Mouse (Mus musculus): ENCODE results near the gene Hivep2. TPM values are rescaled to one million over a fixed set of nuclear protein-coding genes. Genes with fewer than 3 reads are reported as not detected.

The Hivep2 gene
- total RNA-seq, 1 experiment from 2014 or later: 19.2 TPM

DNA sequence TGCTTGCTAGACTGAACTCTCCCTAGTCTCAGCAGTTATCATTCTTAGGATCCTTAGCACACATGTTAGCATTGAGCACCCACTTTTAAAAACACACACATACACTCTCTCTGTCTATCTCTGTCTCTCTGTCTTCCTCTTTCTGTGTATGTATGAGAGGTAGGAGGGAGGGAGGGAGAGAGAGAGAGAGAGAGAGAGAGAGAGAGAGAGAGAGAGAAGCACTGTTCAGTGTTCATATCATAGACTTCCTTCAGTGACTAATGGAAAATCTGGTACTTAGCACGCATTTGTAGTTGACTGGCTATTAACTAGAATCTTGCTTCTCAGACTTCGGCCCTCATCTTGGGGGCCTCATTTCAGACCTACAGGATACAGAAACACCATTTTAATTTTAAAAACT lies 93.7 kb downstream of the Hivep2 start:
- no peak for ATAC-seq (replicated peaks; ENCODE audit: insufficient number of reproducible peaks, low FRiP score, low TSS enrichment, poor library complexity, severe bottlenecking)

DNA sequence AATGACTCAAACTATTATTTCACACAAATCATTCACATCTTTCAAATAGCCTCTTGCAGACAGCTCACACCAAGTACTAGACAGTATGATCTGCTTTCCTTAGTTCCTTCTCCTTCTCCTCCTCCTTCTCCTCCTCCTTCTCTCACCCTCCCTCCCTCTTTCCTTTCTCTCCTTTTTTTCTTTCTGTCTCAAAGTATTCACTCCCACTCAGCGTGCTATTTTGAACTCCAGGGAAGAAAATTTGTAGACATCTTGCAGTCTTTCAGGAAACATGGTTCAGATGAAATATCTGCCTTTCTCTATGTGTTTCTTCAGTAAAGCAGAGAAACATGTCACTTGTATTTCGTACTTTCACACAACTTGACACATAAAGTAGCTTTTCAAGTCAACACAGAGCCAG lies 94.4 kb downstream of the Hivep2 start:
- ATAC-seq (replicated peaks; ENCODE audit: insufficient number of reproducible peaks, low FRiP score, low TSS enrichment, poor library complexity, severe bottlenecking): no peak

DNA sequence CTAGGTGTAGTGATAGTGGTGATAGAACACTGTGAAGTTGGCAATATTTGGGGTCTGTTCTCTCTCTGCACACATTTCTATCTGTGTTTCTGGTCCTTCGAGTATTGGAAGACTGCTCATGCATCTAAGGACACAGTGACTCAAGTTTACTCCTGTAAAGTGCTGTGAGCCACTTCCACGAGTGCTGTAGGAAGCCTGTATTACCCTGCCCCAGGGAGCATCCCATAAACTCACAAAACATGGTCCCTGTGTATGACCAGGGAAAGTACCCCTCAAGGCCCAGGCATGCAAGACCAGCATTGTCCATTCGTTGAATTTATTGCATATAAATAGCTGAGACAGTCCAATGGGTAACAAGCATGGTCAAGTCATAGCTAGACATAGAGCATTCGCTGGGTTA lies 97.4 kb downstream of the Hivep2 start:
- ATAC-seq (replicated peaks; ENCODE audit: insufficient number of reproducible peaks, low FRiP score, low TSS enrichment, poor library complexity, severe bottlenecking): no peak

DNA sequence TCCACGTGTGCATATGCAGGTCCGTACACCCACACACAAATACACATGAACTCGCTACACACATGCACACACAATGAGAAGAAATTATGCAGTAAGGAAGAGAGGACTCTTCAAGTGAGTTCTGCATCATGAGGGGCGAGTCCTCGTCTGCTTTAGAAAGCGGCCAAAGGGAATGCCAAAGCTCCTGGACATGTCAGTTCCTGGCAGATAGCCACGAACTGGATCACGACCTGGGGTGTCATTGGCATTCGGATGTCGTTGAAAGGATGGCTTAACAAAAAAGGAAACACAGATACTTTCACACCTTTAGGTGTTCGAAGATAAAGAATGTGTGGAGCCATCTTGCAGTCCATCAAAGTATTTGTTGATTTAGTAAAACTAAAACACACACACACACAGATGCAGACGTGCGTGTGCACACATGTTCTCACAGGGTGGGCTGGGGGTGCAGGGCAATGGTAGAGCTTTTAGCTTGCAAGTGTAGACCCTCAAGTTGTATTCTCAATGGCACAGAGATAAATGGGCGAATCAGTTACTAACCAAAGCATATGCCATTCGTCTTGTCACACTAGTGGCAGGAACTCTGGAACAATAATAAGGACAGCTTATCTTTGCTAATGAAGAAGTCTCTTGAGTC lies 99.0 kb downstream of the Hivep2 start:
- ATAC-seq (replicated peaks; ENCODE audit: insufficient number of reproducible peaks, low FRiP score, low TSS enrichment, poor library complexity, severe bottlenecking): no peak

DNA sequence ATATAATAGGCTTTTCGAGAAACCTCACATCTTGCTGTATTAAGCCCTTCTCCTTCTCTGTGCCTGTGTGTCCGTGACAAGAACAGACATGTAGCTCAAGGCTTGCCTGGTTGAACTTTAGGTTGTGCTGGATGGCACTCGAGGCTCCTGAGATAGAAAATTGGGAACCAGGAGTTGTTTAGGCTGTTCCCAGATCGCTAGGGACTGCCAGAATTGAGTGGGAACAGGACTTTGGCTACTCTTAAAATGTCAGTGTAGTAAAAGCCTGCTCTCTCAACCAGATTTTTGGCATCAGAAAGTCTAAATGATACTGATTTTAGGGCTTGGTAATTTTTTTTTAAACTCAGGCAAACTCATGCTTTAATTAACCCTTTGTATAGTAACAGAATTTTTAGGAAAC lies 101.9 kb downstream of the Hivep2 start:
- no peak for ATAC-seq (replicated peaks; ENCODE audit: insufficient number of reproducible peaks, low FRiP score, low TSS enrichment, poor library complexity, severe bottlenecking)

DNA sequence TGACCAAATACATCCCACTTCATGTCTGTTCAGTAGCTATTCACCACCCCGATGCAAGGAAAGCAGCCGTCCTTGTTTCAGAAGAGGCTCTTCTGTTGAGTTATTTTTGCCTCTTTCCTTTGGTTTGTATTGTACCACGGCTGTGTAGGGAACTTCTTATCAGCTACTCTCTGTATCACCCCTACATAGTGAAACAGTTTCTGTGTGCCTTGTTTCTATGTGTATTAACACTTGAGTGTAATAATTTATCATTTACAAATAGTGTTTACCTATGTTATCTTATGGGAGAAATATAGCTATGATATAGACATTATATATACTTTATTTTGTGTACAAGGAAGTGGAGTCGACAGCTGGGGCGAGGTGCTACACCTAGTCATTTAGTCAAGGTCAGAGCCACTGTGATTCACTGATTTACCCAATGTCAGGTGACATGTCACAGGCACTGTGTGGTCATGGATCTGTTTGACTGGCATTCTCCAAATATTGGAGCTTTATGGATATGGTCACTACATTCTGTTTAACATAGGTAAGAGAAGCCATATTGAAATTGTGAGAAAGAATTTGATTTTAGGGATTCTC lies 104.7 kb downstream of the Hivep2 start:
- ATAC-seq (replicated peaks; ENCODE audit: insufficient number of reproducible peaks, low FRiP score, low TSS enrichment, poor library complexity, severe bottlenecking): no peak

DNA sequence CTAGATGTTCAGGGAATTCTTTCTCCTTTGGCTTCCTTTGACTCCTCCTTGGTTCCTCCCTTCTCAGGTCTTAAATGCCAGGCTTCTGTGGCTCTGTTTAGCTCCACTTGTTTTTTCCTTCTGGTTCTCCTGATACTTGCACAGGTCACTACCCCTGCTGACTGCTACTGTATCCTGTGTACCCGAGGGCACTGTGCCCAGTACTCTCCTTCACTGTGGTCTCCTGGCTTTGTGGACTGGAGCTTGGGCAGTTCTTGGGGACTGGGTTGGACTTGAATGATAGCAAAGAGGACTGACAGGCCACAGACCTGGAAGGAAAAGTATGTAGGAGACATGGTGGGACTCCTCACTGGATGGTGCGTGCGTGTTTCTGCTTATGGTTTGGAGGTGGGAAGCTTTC lies 106.6 kb downstream of the Hivep2 start:
- ATAC-seq (replicated peaks; ENCODE audit: insufficient number of reproducible peaks, low FRiP score, low TSS enrichment, poor library complexity, severe bottlenecking): no peak

DNA sequence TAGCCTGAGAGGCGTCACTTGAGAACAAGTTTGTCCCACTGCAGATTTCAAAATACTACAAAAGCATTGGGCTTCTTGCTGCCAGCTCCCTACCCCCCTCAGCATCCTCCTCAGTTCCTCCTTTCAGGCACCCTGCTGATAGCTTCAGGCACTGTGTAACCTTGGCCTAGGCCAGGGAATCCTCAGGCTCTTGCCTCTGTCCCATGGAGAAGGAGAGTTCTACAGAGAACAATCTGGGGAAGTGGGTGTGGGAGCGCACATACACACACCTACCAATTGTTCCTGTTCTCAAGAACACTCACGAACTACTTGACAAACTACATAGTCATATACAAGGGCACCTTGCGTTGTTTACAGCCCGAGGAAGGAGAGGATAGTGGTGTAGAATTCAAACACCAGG lies 109.9 kb downstream of the Hivep2 start:
- no peak for ATAC-seq (replicated peaks; ENCODE audit: insufficient number of reproducible peaks, low FRiP score, low TSS enrichment, poor library complexity, severe bottlenecking)

DNA sequence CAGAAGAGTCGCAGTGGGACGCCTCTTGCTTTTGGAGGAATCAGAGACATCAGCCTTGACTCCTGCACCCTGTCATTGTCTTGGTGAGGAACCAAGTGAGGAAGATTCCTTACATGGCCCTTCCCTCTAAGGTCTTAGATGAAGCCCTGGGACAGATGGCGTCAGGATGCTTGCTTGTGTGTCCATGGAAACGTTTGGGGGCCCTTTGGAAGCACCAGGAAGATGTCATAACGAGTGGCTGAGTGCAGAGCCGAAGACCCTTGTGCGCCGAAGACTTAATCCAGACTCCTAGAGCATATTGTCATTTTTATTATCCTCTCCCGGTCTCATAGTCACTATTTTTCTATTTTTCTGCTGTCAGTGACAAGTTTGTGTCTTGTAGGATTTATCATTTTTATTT lies 111.0 kb downstream of the Hivep2 start:
- ATAC-seq (replicated peaks; ENCODE audit: insufficient number of reproducible peaks, low FRiP score, low TSS enrichment, poor library complexity, severe bottlenecking): no peak

DNA sequence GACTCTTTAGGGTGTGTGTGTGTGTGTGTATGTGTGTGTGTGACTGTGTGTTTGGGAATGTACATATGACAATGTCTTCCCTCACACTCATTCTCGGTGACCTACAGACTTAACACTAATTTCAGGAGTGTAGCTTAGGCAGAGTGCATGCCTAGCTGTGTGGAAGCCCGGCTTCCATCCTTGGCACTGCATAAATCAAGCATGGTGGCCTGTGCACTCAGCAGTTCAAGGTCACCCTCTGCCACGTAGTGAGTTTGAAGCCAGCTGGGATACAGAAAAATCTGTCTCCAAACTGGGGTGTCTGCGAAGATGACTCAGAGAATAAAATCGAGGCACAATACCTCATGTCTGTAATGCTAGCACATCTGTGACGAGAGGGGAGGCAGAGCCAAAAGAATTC lies 115.0 kb downstream of the Hivep2 start:
- ATAC-seq (replicated peaks; ENCODE audit: insufficient number of reproducible peaks, low FRiP score, low TSS enrichment, poor library complexity, severe bottlenecking): no peak

DNA sequence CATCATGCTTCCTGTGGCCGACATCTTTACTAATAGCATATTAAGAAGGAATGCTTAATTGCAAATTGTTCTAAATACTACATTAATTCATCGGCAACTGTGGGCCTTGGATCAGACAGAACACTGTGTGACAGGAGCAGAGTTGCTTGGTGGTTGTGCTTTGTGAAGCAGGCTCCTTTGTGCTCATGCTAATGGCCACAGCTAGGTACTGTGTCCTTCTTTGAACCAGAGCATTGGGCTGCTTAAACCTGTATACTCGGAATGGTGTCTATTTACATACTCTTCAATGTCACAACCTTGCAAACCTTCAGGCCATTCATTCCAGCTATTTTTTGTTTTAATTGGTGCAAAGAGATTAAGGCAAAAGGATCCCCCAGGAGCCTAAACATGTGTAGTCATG lies 115.9 kb downstream of the Hivep2 start:
- no peak for ATAC-seq (replicated peaks; ENCODE audit: insufficient number of reproducible peaks, low FRiP score, low TSS enrichment, poor library complexity, severe bottlenecking)

DNA sequence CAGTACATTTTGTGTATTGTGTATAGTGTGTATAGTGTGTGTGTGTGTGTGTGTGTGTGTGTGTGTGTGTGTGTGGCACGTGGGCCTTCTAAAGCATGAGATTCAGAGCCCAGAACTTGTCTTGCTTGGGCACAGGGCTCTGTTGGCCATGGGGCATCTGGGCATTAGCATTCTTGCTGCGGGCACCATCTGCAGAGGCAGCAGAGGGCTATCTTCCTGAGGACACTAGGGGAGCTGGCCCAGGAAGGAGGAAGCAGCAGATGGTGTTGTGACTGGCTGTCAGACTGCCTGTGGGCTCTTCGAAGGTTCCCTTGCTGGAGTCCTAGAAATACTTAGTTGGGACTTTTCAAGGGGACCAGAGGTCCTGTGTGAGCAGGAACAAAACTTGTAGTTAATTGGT lies 116.4 kb downstream of the Hivep2 start:
- ATAC-seq (replicated peaks; ENCODE audit: insufficient number of reproducible peaks, low FRiP score, low TSS enrichment, poor library complexity, severe bottlenecking): no peak

DNA sequence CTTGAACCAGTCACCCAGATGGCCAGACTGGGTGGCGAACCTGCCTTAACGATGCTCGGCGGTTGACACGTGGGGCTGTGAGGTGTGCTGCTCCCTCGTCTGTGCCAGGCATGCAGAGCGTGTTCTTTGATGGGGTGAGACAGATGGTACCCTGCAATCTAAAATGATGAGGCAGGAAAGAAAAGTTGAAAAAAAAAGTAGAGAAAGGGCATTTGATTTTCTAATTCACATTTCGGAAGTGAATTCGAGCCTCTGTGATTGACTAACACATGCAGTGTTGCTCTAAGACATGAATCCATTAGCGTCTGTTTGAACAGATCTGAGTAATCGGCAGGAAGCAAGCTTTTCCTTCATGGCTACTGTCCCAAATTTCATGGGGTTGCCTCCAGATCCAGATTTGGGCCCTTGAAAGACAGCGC lies 119.4 kb downstream of the Hivep2 start:
- ATAC-seq (replicated peaks; ENCODE audit: insufficient number of reproducible peaks, low FRiP score, low TSS enrichment, poor library complexity, severe bottlenecking): no peak

DNA sequence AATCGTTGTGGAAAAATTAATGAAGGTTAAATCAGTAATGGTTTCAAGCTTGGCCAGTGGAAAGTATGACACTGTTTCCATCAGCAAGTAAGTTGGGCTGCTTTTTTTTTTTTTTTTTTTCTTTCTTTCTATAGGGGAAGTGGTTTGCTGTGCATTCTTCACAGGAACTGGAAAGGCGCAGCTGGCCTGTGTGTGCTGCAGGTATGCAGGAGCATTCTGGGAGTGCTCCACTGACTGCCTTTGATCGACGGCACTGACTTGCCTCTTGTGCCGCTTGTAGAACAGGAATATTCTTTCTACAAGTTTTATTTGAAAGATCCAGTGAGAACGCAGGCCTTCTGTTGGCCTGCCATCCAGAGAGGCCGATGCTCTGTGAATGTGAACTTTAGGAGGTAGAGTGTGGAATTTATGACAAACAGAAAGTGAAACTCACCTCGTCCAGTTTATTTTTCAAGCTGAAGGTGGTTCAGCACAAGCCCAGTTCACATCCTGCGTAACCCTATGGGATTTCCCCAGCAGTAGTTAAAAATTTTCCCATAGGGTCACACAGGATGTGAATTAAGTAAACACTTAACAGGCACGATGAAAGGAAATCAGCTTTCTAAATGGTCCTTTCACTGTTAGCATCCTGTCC lies 120.1 kb downstream of the Hivep2 start:
- peak; percentile 59; the same call in 1 of the 2 replicates for ATAC-seq (replicated peaks; ENCODE audit: insufficient number of reproducible peaks, low FRiP score, low TSS enrichment, poor library complexity, severe bottlenecking)

DNA sequence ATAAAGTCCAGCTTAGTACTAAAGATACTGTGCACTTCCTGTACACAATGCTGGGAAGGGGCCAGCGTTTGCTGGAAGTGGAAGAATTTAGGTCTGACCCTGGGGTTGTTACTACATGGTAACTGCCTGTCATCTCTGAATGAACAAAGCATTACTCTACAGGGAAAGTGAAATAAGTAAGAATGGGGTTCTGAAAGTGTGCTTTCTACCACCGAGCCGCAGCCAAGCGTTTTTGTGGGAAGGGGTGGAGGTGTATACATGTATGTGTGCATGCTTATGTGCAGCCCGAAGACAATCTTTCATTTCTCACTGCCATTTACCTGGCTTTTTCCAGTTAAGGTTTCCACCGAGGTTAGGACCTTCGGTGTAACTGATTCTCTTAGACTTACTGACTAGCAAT lies 121.4 kb downstream of the Hivep2 start:
- no peak for ATAC-seq (replicated peaks; ENCODE audit: insufficient number of reproducible peaks, low FRiP score, low TSS enrichment, poor library complexity, severe bottlenecking)

DNA sequence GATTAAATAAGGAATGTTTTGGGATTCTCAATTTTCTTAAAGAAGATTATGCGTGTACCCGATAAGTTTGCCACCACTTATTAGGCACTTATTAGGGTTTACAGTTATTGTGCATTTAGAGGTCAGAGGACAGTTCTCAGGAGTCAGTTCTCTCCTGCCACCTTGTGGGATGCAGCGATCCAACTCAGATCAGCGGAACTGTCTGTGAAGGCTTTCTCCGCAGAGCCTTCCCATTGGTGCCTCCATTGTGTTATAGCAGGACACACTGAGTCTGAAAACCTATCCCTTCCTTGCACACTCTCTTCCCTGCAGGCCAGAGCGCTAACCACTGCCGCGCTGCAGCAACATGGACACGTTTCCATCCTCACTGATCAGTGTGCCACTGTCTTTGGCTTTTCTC lies 123.6 kb downstream of the Hivep2 start:
- no peak for ATAC-seq (replicated peaks; ENCODE audit: insufficient number of reproducible peaks, low FRiP score, low TSS enrichment, poor library complexity, severe bottlenecking)

DNA sequence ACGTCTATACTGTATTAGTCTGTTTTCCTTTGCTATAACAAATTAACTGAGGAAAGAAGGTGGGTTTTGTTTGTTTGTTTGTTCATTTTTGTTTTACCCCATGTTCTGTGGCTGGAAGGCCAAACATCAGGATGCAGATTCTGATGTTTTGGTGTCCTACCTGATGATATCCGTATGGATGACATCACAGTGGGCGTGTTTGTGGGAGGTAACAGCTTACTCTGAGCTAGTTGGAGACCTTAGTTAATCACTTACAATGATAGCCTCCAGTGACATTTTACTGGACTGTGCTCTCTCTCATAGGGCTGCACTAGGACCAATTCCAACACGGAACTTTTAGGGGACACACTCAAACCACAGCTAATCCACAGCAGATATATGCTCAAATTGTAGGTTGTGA lies 128.2 kb downstream of the Hivep2 start:
- ATAC-seq (replicated peaks; ENCODE audit: insufficient number of reproducible peaks, low FRiP score, low TSS enrichment, poor library complexity, severe bottlenecking): no peak

DNA sequence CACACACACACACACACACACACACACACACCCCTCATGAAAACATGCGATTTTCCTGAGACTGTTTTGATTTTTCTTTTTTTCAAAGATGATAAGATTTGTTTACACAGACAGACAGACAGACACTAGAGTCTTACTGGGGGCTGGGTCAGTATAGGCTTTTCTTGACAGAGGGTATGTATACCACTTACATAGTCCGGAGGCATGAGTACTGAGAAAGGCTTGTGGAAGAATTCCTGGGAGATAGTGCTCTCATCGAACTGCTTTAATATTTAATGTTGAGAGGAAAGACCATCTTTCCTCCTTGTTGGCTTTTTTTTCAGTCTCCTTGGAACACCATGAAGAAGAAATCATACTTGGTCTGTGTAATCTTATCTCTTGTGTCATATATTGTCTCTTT lies 130.2 kb downstream of the Hivep2 start:
- ATAC-seq (replicated peaks; ENCODE audit: insufficient number of reproducible peaks, low FRiP score, low TSS enrichment, poor library complexity, severe bottlenecking): no peak

DNA sequence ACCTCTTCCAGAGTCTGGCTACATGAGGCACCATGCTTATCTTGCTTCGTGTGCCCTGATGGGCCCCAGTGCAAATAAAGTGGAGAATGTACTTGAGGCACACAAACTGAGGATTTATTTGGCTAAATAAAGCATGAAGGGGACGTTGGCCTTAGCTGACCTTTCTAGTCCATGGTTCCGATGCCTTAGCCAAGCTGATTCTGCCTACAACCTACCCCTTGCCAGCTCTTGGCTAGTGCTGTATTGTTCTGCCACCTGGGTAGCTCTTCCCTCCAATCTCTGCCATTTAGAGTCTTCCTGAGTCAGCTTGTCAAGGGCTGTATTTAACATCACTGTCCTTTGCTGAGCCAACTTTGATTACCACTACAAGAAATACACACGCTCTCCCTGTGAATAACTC lies 133.3 kb downstream of the Hivep2 start:
- no peak for ATAC-seq (replicated peaks; ENCODE audit: insufficient number of reproducible peaks, low FRiP score, low TSS enrichment, poor library complexity, severe bottlenecking)

DNA sequence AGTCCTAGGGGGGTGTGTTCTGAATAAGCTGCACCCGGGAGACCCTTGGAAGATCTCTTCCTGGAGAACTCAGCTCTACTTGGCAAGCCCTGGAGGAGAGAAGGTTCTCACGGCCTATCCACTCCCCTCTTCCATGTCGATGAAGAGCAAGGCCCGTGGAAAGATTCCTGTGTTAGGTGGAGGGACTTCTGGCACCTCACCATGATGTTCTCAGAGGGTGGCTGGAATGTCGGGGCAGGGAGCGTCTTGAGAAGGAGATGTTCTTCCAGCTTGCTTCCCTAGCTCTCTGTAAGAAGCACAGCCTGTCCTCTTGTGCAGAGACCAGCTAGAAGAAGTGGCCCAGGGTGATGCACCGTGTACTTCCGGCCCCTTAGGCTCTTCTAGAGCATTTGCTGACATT lies 134.2 kb downstream of the Hivep2 start:
- ATAC-seq (replicated peaks; ENCODE audit: insufficient number of reproducible peaks, low FRiP score, low TSS enrichment, poor library complexity, severe bottlenecking): no peak

Measured in monocyte, adult 5-6 weeks (primary cell).